Mouse (Mus musculus) midbrain, embryonic 13.5 days (tissue): ENCODE results near the gene Pnpla6. TPM values are rescaled to one million over a fixed set of nuclear protein-coding genes. Genes with fewer than 3 reads are reported as not detected.

Source experiments
- ATAC-seq: fragments of 200-750 bp; cut with Nextera tagmentation; 2 replicates; pipeline ENCODE4 v1.8.0; 2017; ENCODE audit warnings: mild to moderate bottlenecking, moderate TSS enrichment, moderate library complexity
- H3K27ac ChIP-seq: fragments of 300-500 bp; sonication (generic); 2 replicates; pipeline ENCODE4 v1.5.1; 2015; ENCODE audit warnings: inconsistent platforms, mild to moderate bottlenecking, moderate library complexity
- H3K27me3 ChIP-seq: fragments of 300-500 bp; sonication (generic); 2 replicates; pipeline ENCODE4 v1.6.1; 2015; ENCODE audit warnings: mild to moderate bottlenecking, inconsistent platforms
- H3K36me3 ChIP-seq: fragments of 300-500 bp; sonication (generic); 2 replicates; pipeline ENCODE4 v1.6.1; 2015; ENCODE audit warnings: mild to moderate bottlenecking, inconsistent platforms
- H3K4me1 ChIP-seq: fragments of 300-500 bp; sonication (generic); replicated peaks from 2 replicates; pipeline ENCODE4 v1.6.1; 2015; ENCODE audit warnings: inconsistent platforms
- H3K4me2 ChIP-seq: fragments of 300-500 bp; sonication (generic); replicated peaks from 2 replicates; pipeline ENCODE4 v1.6.1; 2015; ENCODE audit warnings: moderate library complexity, mild to moderate bottlenecking, inconsistent platforms
- H3K4me3 ChIP-seq: fragments of 300-500 bp; sonication (generic); replicated peaks from 2 replicates; pipeline ENCODE4 v1.5.1; 2015; ENCODE audit warnings: mild to moderate bottlenecking, inconsistent platforms
- H3K9ac ChIP-seq: fragments of 300-500 bp; sonication (generic); replicated peaks from 2 replicates; pipeline ENCODE4 v1.6.1; 2015; ENCODE audit warnings: mild to moderate bottlenecking, inconsistent platforms
- H3K9me3 ChIP-seq: fragments of 300-500 bp; sonication (generic); 2 replicates; pipeline ENCODE4 v1.6.1; 2016; ENCODE audit warnings: mild to moderate bottlenecking, inconsistent platforms
- WGBS: fragments of 180-500 bp; shearing (Covaris S2); methylation state at CpG from one replicate; pipeline ENCODE4 v1.1.7; 2015; 5-methylcytosine and 5-hydroxymethylcytosine counted together
- polyA plus RNA-seq: library from polyadenylated mRNA; unstranded; fragments of >200 nt; fragmentation: Nextera tagmentation; extraction: Ambion mirVana; gene quantifications from 2 replicates; pipeline ENCODE4 v1.2.1, GENCODE M21; 2015

Gene Pnpla6
- 33.0 and 34.1 TPM in 2 replicates for polyA plus RNA-seq

GRCm38 (mm10) chr8:3515260-3515671 lies at the start of gene Pnpla6:
Pnpla6 (plus strand) TSS chr8:3515384.
- under 1% methylated on average over 25 of the region's 25 CpGs for WGBS
- peak; percentile 76 for ATAC-seq
- H3K4me2 ChIP-seq: peak within 1 kb of the TSS; percentile 95

GRCm38 (mm10) chr8:3467006-3467885 lies 47.9 kb upstream of the Pnpla6 start, which contains the start of gene Pex11g:
Pex11g (minus strand) TSS chr8:3467680.
- H3K27ac ChIP-seq: peak within 1 kb of the TSS; percentile 84
- peak; percentile 94 for ATAC-seq
- H3K4me2 ChIP-seq: peak within 1 kb of the TSS; percentile 63
- no peaks in the 10 kb centered on the region for H3K9me3 ChIP-seq
- H3K4me1 ChIP-seq: peaks cover 13% of the 10 kb centered on the region
- peak within 1 kb of the TSS; percentile 43 for H3K4me3 ChIP-seq
- WGBS: 8% methylated on average over 32 of the region's 32 CpGs
- no peaks in the 10 kb centered on the region for H3K27me3 ChIP-seq
- peak within 1 kb of the TSS; percentile 61 for H3K9ac ChIP-seq
- no peaks in the 10 kb centered on the region for H3K36me3 ChIP-seq

More at GRCm38 (mm10) chr8:3515260-3515671, at the start of gene Pnpla6:
- H3K27ac ChIP-seq: peak within 1 kb of the TSS; percentile 77
- H3K4me3 ChIP-seq: peak within 1 kb of the TSS; percentile 60
- peaks cover 36% of the 10 kb centered on the region for H3K36me3 ChIP-seq
- no peaks in the 10 kb centered on the region for H3K27me3 ChIP-seq
- H3K4me1 ChIP-seq: peaks cover 13% of the 10 kb centered on the region
- no peaks in the 10 kb centered on the region for H3K9me3 ChIP-seq
- H3K9ac ChIP-seq: peak within 1 kb of the TSS; percentile 68

- Histone ChIP-seq H3K4me2 (peak overlapping the region; percentile 63), H3K4me1 (peaks cover 13% of the 10 kb centered on the region), H3K4me3 (peak overlapping the region; percentile 43), H3K27me3 (no peaks in the 10 kb centered on the region), H3K36me3 (no peaks in the 10 kb centered on the region), H3K9me3 (no peaks in the 10 kb centered on the region), H3K9ac (peak overlapping the region; percentile 61), H3K27ac (peak overlapping the region; percentile 84)
- peak; percentile 21 for ATAC-seq
- WGBS: 45% methylated on average over 9 of the region's 9 CpGs
Observed at GRCm38 (mm10) chr8:3467886-3468545, 47.2 kb upstream of the Pnpla6 start.

- 90% methylated on average over 1 of the region's 1 CpGs for WGBS
- Histone ChIP-seq H3K4me1 (peaks cover 13% of the 10 kb centered on the region), H3K9ac (no peak overlapping the region), H3K27ac (no peak overlapping the region), H3K4me3 (no peak overlapping the region), H3K4me2 (no peak overlapping the region), H3K9me3 (no peaks in the 10 kb centered on the region), H3K27me3 (no peaks in the 10 kb centered on the region), H3K36me3 (no peaks in the 10 kb centered on the region)
- no peak for ATAC-seq
Observed at GRCm38 (mm10) chr8:3468838-3469237, 46.3 kb upstream of the Pnpla6 start.

GRCm38 (mm10) chr8:3470562-3470961 lies 44.6 kb upstream of the Pnpla6 start, which contains the start of gene Tex45:
Tex45 (plus strand) TSS chr8:3470862.
- Histone ChIP-seq H3K9ac (no peak within 1 kb of the TSS), H3K36me3 (no peaks in the 10 kb centered on the region)
- no peak for ATAC-seq

GRCm38 (mm10) chr8:3475715-3476429 lies 39.3 kb upstream of the Pnpla6 start:
- peak; percentile 59 for ATAC-seq
- Histone ChIP-seq H3K36me3 (no peaks in the 10 kb centered on the region), H3K9ac (peak overlapping the region; percentile 53; the same call in 1 of the 2 replicates), H3K4me3 (peak overlapping the region; percentile 32), H3K4me2 (peak overlapping the region; percentile 53), H3K27ac (no peak overlapping the region), H3K27me3 (no peaks in the 10 kb centered on the region), H3K4me1 (0 out of 2 replicates have a peak, but pooled peaks cover 7% of the 10 kb centered on the region), H3K9me3 (no peaks in the 10 kb centered on the region)
- WGBS: 34% methylated on average over 37 of the region's 37 CpGs

More at GRCm38 (mm10) chr8:3470562-3470961, 44.6 kb upstream of the Pnpla6 start, which contains the start of gene Tex45:
- no peaks in the 10 kb centered on the region for H3K9me3 ChIP-seq
- H3K4me2 ChIP-seq: no peak within 1 kb of the TSS
- no peaks in the 10 kb centered on the region for H3K27me3 ChIP-seq
- H3K27ac ChIP-seq: no peak within 1 kb of the TSS
- H3K4me3 ChIP-seq: no peak within 1 kb of the TSS
- peaks cover 13% of the 10 kb centered on the region for H3K4me1 ChIP-seq

GRCm38 (mm10) chr8:3480221-3480785 lies 34.9 kb upstream of the Pnpla6 start:
- Histone ChIP-seq H3K9me3 (no peaks in the 10 kb centered on the region), H3K4me1 (0 out of 2 replicates have a peak, but pooled peaks cover 7% of the 10 kb centered on the region), H3K9ac (no peak overlapping the region), H3K4me3 (no peak overlapping the region), H3K4me2 (no peak overlapping the region), H3K36me3 (no peaks in the 10 kb centered on the region), H3K27me3 (no peaks in the 10 kb centered on the region), H3K27ac (no peak overlapping the region)
- 74% methylated on average over 4 of the region's 4 CpGs for WGBS
- ATAC-seq: no peak

- Histone ChIP-seq H3K4me2 (no peak overlapping the region), H3K4me3 (no peak overlapping the region), H3K9ac (no peak overlapping the region), H3K27me3 (no peaks in the 10 kb centered on the region), H3K9me3 (no peaks in the 10 kb centered on the region), H3K36me3 (no peaks in the 10 kb centered on the region), H3K4me1 (no peaks in the 10 kb centered on the region), H3K27ac (no peak overlapping the region)
- 66% methylated on average over 5 of the region's 5 CpGs for WGBS
- ATAC-seq: no peak
Observed at GRCm38 (mm10) chr8:3481605-3482004, 33.6 kb upstream of the Pnpla6 start.

- 91% methylated on average over 22 of the region's 22 CpGs for WGBS
- Histone ChIP-seq H3K27ac (no peak overlapping the region), H3K27me3 (no peaks in the 10 kb centered on the region), H3K9ac (no peak overlapping the region), H3K4me3 (no peak overlapping the region), H3K9me3 (no peaks in the 10 kb centered on the region), H3K4me1 (no peaks in the 10 kb centered on the region), H3K4me2 (no peak overlapping the region), H3K36me3 (no peaks in the 10 kb centered on the region)
- ATAC-seq: no peak
Observed at GRCm38 (mm10) chr8:3482240-3482740, 32.9 kb upstream of the Pnpla6 start.

- no peak for ATAC-seq
Observed at GRCm38 (mm10) chr8:3483546-3483945, 31.6 kb upstream of the Pnpla6 start.

GRCm38 (mm10) chr8:3485192-3485591 lies 30.0 kb upstream of the Pnpla6 start:
- Histone ChIP-seq H3K4me2 (no peak overlapping the region), H3K27me3 (no peaks in the 10 kb centered on the region), H3K4me3 (no peak overlapping the region), H3K9me3 (no peaks in the 10 kb centered on the region), H3K4me1 (no peaks in the 10 kb centered on the region), H3K27ac (no peak overlapping the region), H3K9ac (no peak overlapping the region), H3K36me3 (no peaks in the 10 kb centered on the region)
- peak; percentile 34; the same call in 1 of the 2 replicates for ATAC-seq
- WGBS: 28% methylated on average over 5 of the region's 5 CpGs

More at GRCm38 (mm10) chr8:3483546-3483945, 31.6 kb upstream of the Pnpla6 start:
- H3K4me1 ChIP-seq: no peaks in the 10 kb centered on the region
- no peak overlapping the region for H3K4me3 ChIP-seq
- H3K4me2 ChIP-seq: no peak overlapping the region
- H3K36me3 ChIP-seq: no peaks in the 10 kb centered on the region
- WGBS: 83% methylated on average over 7 of the region's 7 CpGs
- H3K27ac ChIP-seq: no peak overlapping the region
- no peak overlapping the region for H3K9ac ChIP-seq
- H3K27me3 ChIP-seq: no peaks in the 10 kb centered on the region
- H3K9me3 ChIP-seq: no peaks in the 10 kb centered on the region
